ENCODE assay signal across 20 mouse cellular contexts in genomic region chr9:123124413-123124981, GRCm38 (mm10). TPM values are rescaled to one million over a fixed set of nuclear protein-coding genes. Genes with fewer than 3 reads are reported as not detected.
DNase-seq lines count a peak whose midpoint lies in the region; ATAC-seq and TF ChIP-seq lines count a peak whose summit lies in the region.
"Had no signal": no experiment of that assay in that cellular context is flagged by ENCODE, and none has a peak within 500 bp of the region (broad histone marks: within the 10 kb centered on the region; RNA-seq: fewer than 3 reads in every experiment).

No protein-coding gene starts in this region.

- no peak for TF ChIP-seq EP300 in lung, postnatal 0 days (IDR thresholded peaks at IDR 0.05)

- no peaks in the 10 kb centered on the region for H3K9me3 ChIP-seq in lung, postnatal 0 days (ENCODE audit: low read length)
- no peaks in the 10 kb centered on the region for H3K9me3 ChIP-seq in liver, embryonic 16.5 days (replicated peaks; ENCODE audit: control insufficient read depth, low read length)
- no peaks in the 10 kb centered on the region for H3K9me3 ChIP-seq in midbrain, embryonic 13.5 days
- H3K9me3 ChIP-seq: forebrain, embryonic 13.5 days; neural tube, embryonic 12.5 days had no signal

- TF ChIP-seq CTCF in lung, postnatal 0 days (IDR thresholded peaks at IDR 0.05): no peak

- H3K36me3 ChIP-seq in lung, postnatal 0 days (ENCODE audit: insufficient read depth, low read length): peaks cover 52% of the 10 kb centered on the region
- peaks cover 10% of the 10 kb centered on the region for H3K36me3 ChIP-seq in liver, embryonic 16.5 days (ENCODE audit: control insufficient read depth, insufficient read depth)
- peaks cover 69% of the 10 kb centered on the region for H3K36me3 ChIP-seq in midbrain, embryonic 13.5 days

- DNase-seq in lung, postnatal 0 days (ENCODE audit: low spot score): no peak
- no peak for DNase-seq in lung, postnatal 25 days (ENCODE audit: low spot score)
- DNase-seq in liver: peak; percentile 14
- no peak for DNase-seq in cerebellum, postnatal 36 days
- DNase-seq: cerebellum, adult 2 months; gastrocnemius, postnatal 14 days; lung, postnatal 14 days; right cerebral cortex, postnatal 4 days; thymus, postnatal 25 days had no signal

- WGBS in lung, postnatal 0 days: 58% methylated on average over 2 of the region's 2 CpGs
- WGBS in liver, embryonic 16.5 days (ENCODE audit: insufficient replicate concordance): 25% methylated on average over 2 of the region's 2 CpGs
- 97% methylated on average over 2 of the region's 2 CpGs for WGBS in midbrain, embryonic 13.5 days

- no peaks in the 10 kb centered on the region for H3K4me1 ChIP-seq in lung, postnatal 0 days (ENCODE audit: insufficient read depth, low read depth, low read length)
- peaks cover 11% of the 10 kb centered on the region for H3K4me1 ChIP-seq in liver, embryonic 16.5 days (ENCODE audit: control insufficient read depth, low read depth, low read length)
- H3K4me1 ChIP-seq in midbrain, embryonic 13.5 days (replicated peaks): no peaks in the 10 kb centered on the region
- H3K4me1 ChIP-seq: forebrain, embryonic 13.5 days; neural tube, embryonic 12.5 days had no signal

- H3K4me2 ChIP-seq in lung, postnatal 0 days (replicated peaks; ENCODE audit: low read depth, low read length): no peak overlapping the region
- H3K4me2 ChIP-seq in liver, embryonic 16.5 days (ENCODE audit: low read depth, low read length): peak overlapping the region; percentile 7; the same call in 1 of the 2 replicates
- no peak overlapping the region for H3K4me2 ChIP-seq in midbrain, embryonic 13.5 days (replicated peaks)
- H3K4me2 ChIP-seq: forebrain, embryonic 13.5 days; neural tube, embryonic 12.5 days had no signal

- ATAC-seq in lung, postnatal 0 days: no peak
- ATAC-seq in liver, embryonic 16.5 days (ENCODE audit: low read depth): peak; percentile 47
- no peak for ATAC-seq in midbrain, embryonic 13.5 days
- no peak for ATAC-seq in granulocyte monocyte progenitor cell, adult 5-6 weeks (replicated peaks; ENCODE audit: poor library complexity, severe bottlenecking)
- ATAC-seq: forebrain, embryonic 13.5 days had no signal

- no peaks in the 10 kb centered on the region for H3K27me3 ChIP-seq in lung, postnatal 0 days (replicated peaks; ENCODE audit: insufficient read depth, low read length)
- no peaks in the 10 kb centered on the region for H3K27me3 ChIP-seq in liver, embryonic 16.5 days (ENCODE audit: control insufficient read depth, insufficient read depth, low read depth, low read length)
- no peaks in the 10 kb centered on the region for H3K27me3 ChIP-seq in midbrain, embryonic 13.5 days
- H3K27me3 ChIP-seq: CH12.LX; forebrain, embryonic 13.5 days; neural tube, embryonic 12.5 days had no signal

- no peak overlapping the region for H3K9ac ChIP-seq in lung, postnatal 0 days (replicated peaks; ENCODE audit: low read depth)
- H3K9ac ChIP-seq in liver, embryonic 16.5 days (ENCODE audit: low read depth, low read length): no peak overlapping the region
- H3K9ac ChIP-seq in midbrain, embryonic 13.5 days (replicated peaks): no peak overlapping the region
- H3K9ac ChIP-seq: forebrain, embryonic 13.5 days; neural tube, embryonic 12.5 days had no signal

- 0 out of 2 replicates have a peak overlapping the region, but pooled peaks have one; percentile 60 for H3K27ac ChIP-seq in lung, postnatal 0 days (ENCODE audit: low read length)
- H3K27ac ChIP-seq in liver, embryonic 16.5 days (ENCODE audit: low read length): peak overlapping the region; percentile 79
- H3K27ac ChIP-seq in midbrain, embryonic 13.5 days: no peak overlapping the region
- H3K27ac ChIP-seq: forebrain, embryonic 13.5 days; neural tube, embryonic 12.5 days had no signal

- no peak overlapping the region for H3K4me3 ChIP-seq in lung, postnatal 0 days (ENCODE audit: low read depth, low read length)
- no peak overlapping the region for H3K4me3 ChIP-seq in liver, embryonic 16.5 days (ENCODE audit: low read depth, low read length)
- H3K4me3 ChIP-seq in midbrain, embryonic 13.5 days (replicated peaks): no peak overlapping the region
- H3K4me3 ChIP-seq: forebrain, embryonic 13.5 days; neural tube, embryonic 12.5 days had no signal

RNA-seq across cellular contexts. Expression of gene Exosc7, which starts 11.5 kb away (rescaled TPM):
- 139 and 145 TPM in 2 replicates for polyA plus RNA-seq in lung, postnatal 0 days (2015; fragmentation: Nextera tagmentation; extraction: Ambion mirVana)
- polyA plus RNA-seq in liver, embryonic 16.5 days (2015; fragmentation: Nextera tagmentation; extraction: Ambion mirVana): 63.6 and 67.5 TPM in 2 replicates
- 87.2 and 87.7 TPM in 2 replicates for polyA plus RNA-seq in midbrain, embryonic 13.5 days (2015; fragmentation: Nextera tagmentation; extraction: Ambion mirVana)
- 85.4 and 103 TPM in 2 replicates for total RNA-seq in granulocyte monocyte progenitor cell, adult 5-6 weeks (2014; fragmentation: Nextera tagmentation)
- total RNA-seq in granulocyte monocyte progenitor cell, adult 5-6 weeks (2017): 119 and 126 TPM in 2 replicates

RNA-seq across cellular contexts. Expression of gene Zdhhc3, which starts 11.5 kb away (rescaled TPM):
- 127 and 130 TPM in 2 replicates for polyA plus RNA-seq in lung, postnatal 0 days (2015; fragmentation: Nextera tagmentation; extraction: Ambion mirVana)
- polyA plus RNA-seq in liver, embryonic 16.5 days (2015; fragmentation: Nextera tagmentation; extraction: Ambion mirVana): 26.3 and 27.6 TPM in 2 replicates
- 75.7 and 79.0 TPM in 2 replicates for polyA plus RNA-seq in midbrain, embryonic 13.5 days (2015; fragmentation: Nextera tagmentation; extraction: Ambion mirVana)
- 66.7 and 68.4 TPM in 2 replicates for total RNA-seq in granulocyte monocyte progenitor cell, adult 5-6 weeks (2014; fragmentation: Nextera tagmentation)
- total RNA-seq in granulocyte monocyte progenitor cell, adult 5-6 weeks (2017): 43.1 and 47.1 TPM in 2 replicates

RNA-seq across cellular contexts. Expression of gene Clec3b, which starts 26.2 kb away (rescaled TPM):
- 84.7 and 86.6 TPM in 2 replicates for polyA plus RNA-seq in lung, postnatal 0 days (2015; fragmentation: Nextera tagmentation; extraction: Ambion mirVana)
- 0.20 TPM in 1 of 2 replicates, not detected in the other for polyA plus RNA-seq in liver, embryonic 16.5 days (2015; fragmentation: Nextera tagmentation; extraction: Ambion mirVana)
- polyA plus RNA-seq in midbrain, embryonic 13.5 days (2015; fragmentation: Nextera tagmentation; extraction: Ambion mirVana): 0.21 TPM in 1 of 2 replicates, not detected in the other
- not detected in 2 replicates for total RNA-seq in granulocyte monocyte progenitor cell, adult 5-6 weeks (2014; fragmentation: Nextera tagmentation)
- total RNA-seq in granulocyte monocyte progenitor cell, adult 5-6 weeks (2017): not detected in 2 replicates
- total RNA-seq: CH12.LX; common myeloid progenitor, adult 5-6 weeks; hematopoietic stem cell, adult 5-6 weeks; megakaryocyte-erythroid progenitor cell, adult 5-6 weeks; monocyte, adult 5-6 weeks had no signal
- polyA plus RNA-seq: embryonic facial prominence, embryonic 11.5 days; neural tube, embryonic 12.5 days had no signal

Comparison
In these comparisons a context has a peak if more than half of its experiments do, and no peak if none do; other contexts are left out.
1. RNA of gene Clec3b, which starts 26.2 kb away (polyA plus RNA-seq): 84.7 to 86.6 TPM in lung, postnatal 0 days; 0.20 TPM in liver, embryonic 16.5 days and 0.21 TPM in midbrain, embryonic 13.5 days; every median in the first group is over 10 times any median in the second.